Mouse (Mus musculus) telencephalon, adult 2 months (tissue): ENCODE results near the gene Minos1.

Experiments used
- DNase-seq: peaks from one replicate; pipeline ENCODE4 v3.0.0-alpha.2; 2011; ENCODE audit warnings: low read depth, low spot score

Gene Minos1

DNA sequence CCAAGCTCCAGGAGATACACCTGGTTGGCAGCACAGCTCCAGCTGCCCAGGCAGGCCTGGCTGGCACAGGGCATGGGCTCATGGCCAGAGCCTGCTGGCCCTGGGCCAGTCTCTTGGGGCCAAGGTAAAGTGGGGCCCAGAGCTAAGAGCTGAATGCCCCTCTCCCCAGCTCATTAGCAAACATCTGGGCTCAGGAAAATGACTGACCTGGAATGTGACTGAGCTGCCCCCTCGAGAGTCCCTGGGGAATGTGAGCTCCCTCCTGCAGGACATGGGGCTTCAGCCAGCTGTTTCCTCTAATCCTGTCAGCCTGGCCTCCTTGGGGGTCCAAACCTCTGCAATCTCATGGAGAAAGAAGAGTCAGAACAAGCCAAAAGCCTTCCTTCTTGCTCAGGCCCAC, 35.5 kb downstream of the Minos1 start:
- no peak for DNase-seq

DNA sequence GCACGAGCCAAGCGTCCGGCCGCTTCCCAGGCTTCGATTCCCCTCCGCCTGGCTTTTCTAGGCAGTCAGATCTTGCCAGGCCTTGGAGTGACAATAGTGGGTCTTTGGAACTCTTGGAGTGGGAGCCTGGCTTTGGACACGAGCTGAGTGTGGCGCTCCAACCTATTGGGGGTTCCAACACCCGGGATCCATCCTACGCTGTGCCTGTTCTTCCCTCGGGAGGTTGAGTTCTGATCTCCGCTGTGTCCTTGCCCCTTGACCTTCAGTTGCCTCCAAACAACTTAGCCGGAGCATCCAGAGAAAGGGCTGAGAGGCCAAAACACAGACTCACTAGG, 37.8 kb downstream of the Minos1 start:
- DNase-seq = no peak

DNA sequence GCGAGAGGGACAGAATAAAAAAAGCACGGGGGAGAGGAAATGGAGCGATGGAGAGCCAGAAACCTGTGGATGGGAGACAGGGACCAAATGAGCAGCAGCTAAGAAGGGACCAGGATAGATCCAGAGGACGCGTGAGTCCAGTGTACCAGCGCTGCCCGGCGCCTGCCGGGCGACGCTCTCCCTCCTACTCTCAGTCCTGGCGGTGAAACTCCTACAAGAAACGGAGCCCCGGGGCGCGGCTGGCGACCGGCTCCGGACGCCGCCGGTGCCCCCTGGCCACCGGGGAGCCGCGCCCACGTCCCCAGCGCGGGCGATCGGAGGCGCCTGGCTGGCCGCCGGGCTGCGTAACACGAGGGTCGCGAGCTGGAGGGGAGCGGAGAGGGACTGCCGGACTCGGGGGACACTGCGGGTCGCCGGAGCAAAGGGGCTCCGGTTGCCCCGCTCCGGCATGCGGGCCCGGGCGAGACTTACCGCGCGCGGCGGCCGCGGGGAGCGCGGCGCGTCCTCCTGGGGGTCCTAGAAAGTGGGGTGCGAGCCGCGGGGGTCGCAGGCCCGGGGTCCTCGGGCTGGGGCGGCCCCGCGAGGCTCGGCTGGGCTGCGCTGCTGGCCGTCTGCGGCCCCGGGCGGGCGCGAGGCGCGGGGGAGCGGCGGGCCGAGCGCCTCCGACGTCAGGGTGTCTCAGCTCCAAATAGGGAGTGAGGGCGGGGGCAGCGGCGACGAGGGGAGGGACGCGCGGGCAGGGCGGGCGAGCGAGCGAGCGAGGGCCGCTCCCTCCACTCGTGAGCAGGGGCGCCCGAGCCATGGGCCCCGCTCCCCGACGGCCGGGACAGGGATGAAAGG, 38.3 kb downstream of the Minos1 start, which contains the start of gene Nbl1:
Gene Nbl1, minus strand, starts transcription at position 638 of the 840 bp plus-strand sequence.
- DNase-seq = no peak

DNA sequence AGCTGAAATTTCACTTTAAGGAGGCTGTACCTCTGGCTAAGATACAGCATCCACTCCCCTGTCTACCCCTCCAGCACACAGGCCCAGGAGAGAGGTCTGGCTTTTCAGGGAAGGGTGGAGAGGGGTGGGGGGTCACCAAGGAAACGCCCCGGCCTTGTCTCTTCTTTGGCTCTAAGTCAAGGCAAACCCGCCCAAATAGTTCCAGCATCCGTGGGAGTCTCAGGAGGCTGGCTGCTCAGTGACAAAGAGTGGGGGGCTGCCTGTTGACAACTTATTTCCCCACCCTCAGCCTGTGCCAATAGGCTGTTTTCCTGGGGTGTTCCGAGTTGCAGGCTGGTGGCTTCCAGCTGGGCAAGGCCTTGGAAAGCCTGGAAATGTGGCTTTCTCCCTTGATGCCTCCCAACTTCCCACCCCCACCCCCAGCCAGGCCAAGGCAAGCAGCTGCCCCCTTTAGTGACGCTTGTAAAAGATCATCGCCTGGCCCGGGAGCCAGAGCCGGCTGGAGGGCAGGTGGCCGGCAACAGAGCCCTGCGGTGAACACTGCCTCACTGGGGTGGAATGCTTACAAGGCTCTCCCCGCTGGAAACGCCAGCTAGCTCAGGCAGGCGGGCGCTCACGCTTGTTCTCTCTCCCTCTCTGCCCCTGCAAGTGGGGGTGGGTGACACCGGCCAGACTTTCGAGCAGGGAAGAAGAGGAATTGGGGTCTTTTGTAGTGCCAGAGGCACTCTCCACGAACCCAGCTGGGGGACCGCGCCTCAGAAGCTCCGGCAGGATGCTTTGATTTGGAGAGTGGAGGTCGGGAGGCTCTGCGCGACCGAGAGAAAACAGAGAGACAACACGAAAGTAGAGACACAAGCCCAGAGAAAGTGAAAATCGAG, 39.2 kb downstream of the Minos1 start:
- DNase-seq = no peak

DNA sequence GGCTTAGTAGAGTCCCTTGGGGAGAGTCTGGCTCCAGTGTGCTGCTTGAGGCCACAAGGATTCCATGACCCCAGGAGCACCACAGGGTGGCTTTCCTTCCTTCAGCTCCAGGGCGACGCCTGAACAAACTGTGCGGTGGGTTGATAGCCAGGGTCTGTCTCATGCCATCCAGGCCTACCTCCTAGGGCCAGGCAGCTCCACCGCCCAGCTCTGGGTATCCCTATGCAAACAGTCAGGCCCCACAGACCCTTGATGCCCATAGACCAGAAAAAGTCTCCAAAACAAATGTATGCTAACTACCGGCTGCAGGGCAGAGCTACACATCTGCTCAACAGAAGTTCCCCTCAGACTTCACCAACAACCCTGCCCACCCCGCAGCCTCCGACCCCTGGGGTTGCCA, 39.8 kb downstream of the Minos1 start:
- no peak for DNase-seq

DNA sequence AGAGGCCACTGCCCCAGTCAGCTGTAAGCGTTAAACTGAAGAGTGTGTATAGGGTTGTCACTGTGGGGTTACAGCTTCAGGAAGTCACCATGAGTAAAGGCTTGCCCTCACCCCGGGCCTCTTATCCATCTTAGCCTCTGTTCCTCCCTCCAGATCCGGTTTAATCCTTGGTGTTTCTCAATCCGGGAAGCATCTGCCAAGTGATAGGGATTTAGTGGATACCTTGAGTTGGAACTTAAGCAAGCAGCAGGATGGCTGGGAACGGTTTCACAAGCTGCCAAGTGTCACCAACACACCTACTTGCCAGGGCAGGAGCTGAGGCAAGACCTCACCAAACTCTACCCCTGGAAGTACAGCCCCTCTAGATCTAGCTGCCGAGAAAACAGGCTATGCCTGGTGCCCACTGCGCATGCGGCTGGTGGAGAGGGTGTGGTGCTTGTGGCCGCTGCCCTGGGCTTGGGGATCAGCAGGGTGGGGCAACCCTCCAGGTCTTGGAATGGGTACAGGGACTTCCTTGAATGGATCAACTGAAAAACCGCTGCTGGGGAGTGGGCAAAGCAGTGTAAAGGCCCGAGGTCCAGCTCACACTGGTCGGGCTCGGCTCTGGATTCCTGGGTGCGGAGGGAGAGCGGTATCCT, 40.5 kb downstream of the Minos1 start:
- no peak for DNase-seq

DNA sequence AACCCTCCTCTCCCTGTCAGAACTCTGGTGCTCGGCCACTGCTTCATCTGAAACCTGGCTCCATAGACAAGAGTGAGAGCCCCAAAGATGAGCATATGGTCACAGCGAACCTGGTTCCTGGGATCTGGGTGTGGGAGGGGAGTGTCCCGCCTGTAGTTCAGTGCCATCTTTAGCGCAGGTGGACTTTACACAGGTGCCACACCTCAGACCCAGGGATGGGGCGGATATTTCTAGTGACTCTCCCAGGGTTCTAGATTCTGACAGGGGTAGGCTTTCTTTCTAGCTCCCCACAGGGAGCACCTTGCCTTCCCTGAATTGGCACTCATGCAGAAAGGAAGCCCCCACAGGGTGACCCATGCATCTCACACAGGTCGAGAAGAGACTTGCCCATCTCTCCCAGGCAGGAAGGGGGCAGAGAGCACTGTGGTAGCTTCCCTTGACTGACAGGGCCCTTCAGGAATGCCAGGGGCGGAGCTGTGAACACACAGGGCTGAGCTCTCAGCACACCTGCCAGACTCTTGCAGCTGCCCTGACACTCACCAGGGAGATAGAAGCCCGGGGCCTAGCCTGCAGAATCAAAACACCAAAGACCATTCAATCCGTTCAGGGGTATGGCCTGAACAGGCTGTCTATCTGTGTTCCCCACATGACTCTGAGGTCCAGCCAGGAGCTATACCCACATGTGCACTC, 41.8 kb downstream of the Minos1 start:
- DNase-seq = no peak

DNA sequence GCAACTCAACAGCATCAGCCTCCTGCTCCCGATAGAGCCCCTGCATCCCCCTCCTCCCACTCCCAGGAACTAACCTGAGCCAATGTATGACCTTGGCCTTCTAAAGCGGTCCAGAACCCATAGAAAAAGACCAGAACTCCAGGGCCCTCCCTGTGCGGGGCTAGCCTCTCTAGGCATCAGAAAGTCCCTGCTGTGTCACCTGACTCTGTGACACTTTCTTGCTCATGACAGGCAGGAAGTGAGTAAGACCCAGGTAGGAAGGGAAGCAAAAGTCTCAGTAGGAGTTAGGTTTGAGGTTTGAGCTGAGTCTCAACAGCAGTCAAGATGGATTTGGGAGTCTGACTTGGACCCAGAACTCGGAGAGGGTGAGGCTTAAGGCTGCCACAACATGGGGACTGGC, 43.9 kb downstream of the Minos1 start:
- DNase-seq = no peak

DNA sequence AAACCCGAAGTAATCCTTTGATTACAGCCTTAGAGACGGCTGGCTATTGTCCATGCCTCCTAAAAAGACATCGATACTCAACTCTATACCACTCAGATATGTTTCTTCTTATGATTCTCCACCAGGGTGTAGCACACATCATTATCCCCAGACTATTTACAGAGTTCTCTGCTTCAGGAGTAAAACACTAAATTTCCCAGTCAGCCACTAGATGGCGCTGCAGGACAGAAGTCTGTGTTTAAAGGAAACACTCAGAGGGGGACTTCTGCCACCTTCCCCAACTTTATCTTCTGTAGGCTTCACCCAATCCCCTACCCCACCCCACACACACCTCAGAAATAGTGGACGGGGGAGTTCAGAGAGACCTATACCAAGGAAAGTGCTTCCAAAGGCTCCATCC, 44.9 kb downstream of the Minos1 start:
- DNase-seq = peak; percentile 71

DNA sequence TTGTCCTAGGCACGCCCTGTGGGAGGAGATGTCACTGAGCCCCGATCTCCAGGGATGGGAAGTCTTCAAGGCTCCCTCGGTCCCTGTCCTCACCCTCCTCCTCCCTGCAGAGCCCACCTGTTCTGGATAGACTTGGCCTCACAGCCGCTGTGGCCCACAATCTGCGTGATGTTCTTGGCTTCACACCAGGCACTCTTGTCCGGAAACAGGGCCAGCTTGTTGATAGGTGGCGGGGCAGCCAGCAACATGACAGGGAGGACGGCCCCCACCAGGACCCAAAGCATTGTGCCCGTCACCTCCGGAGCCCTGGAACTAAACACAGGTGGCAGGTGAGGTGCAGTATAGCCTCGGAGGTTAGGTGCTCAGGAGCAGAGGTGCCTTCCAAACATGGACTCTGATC, 45.6 kb downstream of the Minos1 start:
- no peak for DNase-seq

DNA sequence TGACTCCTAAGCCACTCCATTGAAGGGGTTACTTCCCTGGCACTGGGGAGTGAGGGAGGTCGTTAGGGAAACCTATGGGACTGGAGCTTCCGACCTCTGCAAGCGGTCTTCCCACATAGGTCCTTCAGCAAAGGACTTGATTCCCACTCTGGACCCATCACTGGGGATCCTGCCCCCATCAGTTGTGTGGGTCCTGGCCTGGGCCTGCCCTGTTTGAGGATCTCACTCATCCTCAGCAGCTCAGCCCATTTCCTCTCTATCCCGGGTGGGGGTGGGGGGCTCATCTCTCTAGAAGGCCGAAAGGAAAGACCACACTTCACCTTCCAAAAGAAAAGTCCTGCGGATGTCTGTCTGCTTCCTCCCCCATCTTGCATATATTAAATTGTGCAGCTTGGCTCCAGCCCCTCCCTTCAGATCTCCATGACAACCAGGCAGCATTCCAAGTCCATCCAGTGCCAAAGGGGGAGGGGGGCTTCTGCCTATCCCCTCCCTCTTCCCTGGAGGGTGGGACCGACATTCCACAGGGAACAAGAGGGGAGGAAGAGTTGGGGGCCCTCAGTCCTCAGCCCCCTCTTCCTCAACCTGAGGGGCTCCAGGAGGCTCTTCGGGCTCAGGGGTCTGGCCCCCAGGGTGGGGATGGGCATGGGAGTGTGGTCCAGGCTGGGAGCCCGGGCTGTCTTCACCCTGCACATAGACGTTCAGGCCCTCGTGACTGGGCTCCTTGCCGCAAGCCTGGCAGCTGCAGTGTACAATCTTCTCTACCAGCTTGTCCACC, 47.9 kb downstream of the Minos1 start:
- no peak for DNase-seq

DNA sequence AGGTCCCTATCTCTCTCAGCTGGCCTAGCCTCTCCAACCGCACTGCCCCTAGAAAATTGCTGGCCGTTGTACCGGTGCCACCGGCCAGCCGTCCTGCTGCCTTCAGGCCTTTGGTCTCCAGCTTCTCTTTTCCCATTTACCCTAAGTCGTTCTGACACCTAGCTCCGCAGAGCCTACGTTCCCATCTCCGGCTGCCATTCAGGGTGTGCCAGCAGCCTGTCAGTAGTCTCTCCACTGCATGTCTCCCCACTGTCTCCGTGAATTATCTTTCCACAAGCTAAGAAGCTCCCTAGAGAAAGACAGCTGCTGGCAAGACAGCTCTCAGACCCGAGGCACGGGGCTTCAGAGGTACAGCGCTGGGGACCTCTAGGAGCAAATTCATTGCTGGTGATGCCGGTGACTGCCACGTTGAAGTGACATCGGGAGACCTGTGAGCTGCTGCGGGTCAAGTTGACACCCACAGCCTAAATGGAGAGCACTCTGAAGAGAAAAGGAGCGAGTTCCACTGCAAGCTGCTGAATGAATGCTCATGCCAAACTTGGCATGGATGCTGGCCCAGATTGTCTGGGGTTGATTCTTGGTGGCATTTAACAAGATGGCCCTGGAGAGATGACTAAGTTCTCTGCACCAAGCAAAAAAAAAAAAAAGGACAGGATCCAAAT, 49.5 kb downstream of the Minos1 start:
- peak; percentile 69 for DNase-seq

DNA sequence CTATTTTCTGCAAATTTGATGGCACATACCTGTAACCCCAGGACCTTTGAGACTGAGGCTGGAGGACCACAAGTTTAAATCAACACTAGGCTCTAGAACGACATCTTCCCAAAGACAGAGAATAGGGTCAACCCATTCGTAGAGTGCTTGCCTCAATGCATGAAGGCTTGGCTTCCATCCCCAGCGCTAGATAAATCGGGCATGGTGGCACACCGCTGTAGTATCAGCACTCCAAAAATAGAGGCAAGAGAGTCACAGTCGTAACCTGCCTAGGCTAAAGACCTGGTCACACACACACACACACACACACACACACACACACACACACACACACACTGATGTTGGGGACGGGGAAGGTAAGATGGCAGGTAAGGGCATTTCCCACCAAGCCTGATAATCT, 50.7 kb downstream of the Minos1 start:
- DNase-seq = no peak

DNA sequence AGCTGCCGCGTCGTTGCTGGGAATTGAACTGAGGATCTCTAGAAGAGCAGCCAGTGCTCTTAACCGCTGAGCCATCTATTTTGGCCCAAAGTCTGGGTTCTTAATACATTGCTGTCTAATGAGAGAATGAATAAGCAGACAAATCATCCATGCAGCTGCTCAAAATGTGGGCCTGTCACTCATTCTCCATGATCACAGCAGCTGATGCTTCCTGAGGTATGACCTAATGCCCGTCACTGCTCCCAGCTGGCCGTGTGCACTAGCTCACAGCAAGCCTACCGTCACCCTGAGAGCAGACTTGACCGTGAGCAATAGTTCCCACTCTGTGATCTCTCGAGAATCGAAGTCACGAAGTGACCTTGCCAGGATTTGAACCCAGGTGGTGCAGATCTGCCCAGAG, 51.5 kb downstream of the Minos1 start:
- no peak for DNase-seq

DNA sequence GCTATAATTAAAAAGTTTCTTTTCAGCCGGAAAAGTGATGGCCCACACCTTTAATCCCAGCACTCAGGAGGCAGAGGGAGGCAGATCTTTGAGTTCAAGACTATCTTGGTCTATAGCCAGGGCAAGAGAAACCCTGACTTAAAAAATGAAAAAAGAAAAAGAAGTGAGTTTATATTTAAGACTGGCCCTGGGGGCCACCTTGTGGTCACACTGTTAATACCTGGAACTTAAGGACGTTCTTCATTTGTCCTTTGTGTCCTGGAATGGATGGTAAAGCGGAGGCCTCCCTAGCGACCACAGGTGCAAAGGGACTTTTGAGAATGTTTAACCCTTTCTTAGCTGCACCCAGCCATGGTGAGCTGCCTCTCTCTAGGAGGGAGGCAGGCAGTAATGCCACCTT, 52.2 kb downstream of the Minos1 start:
- no peak for DNase-seq

DNA sequence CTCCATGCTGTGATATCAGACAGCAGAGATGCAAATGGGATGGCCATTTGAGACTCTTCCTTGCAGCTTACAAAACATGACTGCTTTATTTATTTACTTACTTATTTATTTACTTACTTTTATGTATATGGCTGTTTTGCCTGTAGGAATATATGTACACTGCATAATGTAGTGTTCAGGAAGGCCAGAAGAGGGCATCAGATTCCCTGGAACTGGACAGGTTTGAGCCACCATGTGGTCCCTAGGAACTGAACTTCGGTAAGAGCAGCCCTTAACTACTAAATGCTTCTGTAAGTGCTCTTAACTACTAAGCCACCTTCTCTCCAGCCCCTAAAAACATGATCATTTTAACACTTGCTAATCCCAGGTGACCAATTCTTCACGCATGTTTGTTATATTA, 52.6 kb downstream of the Minos1 start:
- no peak for DNase-seq

DNA sequence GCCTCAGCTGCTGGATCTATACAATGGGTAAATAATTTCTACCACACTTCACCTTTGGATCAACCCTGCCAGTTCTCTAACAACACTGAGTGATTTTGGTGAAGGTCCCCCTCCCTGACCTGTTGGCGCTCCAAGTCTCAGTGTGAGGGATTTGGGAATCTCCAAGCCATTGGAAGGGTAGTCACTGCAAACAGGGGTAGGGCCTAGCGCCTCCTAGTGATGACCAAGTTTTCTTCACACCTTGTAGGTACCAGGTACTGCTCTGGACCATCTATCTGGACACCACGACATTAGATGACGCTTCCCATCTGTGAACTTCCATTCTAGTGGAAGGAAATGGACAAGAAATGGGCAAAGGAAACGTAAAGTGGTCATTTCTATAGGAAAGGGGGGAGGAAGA, 55.0 kb downstream of the Minos1 start:
- DNase-seq = no peak

DNA sequence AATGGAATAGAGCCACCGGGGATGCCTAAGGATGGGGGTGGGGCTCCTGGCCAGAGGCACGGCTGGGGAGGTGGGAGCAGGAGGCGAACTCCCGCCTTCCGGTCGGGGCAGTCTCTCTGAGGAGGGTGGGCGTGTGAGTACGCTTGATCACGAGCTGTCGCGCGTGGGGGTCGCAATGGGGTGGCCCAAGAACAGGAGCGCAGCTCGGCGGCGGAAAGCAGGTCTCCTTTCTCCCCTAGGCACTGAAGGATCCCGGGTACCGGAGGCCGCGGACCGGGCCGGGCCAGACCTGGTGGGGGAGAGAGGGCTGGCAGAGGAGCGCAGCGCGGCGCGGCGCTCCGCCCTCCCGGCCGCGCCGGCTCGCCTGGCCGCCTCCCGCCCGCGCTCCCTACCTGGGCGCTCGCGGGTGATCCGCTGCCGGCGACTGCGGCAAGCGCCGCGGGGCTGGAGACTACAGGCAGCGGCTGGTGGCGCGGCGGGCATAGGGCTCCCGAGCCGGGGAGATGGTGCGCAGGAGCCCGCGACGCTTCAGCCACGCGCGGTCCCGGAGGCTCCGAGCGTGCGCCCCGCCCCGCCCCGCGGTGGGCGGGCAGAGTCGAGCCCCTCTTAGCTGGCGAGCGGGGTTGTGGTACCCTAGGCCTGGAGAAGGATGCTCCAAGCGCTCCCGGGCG, 55.7 kb downstream of the Minos1 start, which contains the start of gene Htr6:
Gene Htr6, minus strand, starts transcription at position 530 of the 671 bp plus-strand sequence.
- no peak for DNase-seq

DNA sequence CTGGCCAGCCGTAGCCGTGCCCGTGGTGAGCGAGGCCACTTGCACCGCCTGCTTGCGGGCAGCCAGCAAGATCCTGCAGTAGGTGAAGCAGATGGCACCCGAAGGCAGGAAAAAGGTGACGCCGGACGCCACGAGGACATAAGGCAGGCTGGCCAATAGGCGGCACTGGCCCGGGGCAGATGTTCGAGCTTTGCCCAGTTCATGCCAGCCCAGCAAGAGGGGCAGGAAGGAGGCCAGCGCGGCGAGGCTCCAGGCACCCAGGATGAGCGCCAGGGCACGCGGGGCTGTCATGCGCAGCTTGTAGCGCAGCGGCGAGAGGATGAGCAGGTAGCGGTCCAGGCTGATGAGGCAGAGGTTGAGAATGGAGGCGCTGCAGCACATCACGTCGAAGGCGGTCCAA, 56.9 kb downstream of the Minos1 start:
- DNase-seq = no peak

DNA sequence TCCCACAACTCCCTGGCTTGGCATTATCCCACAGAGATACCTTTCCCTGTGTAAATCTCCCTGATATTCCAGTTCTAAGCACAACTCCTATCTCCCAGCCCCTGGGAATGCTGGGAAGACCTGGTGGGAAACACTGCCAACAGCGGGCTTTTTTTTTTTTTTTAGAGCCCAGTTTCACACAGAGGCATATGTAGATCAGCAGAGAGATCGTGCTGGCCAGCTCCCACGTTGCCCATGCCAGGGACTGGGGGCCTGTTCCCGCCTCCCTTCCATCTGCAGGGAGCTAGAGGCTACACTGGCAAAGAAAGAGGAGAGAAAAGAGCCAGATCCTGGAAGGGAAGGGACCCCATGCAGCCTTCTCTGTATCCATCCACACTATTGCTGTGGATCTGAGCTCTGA, 62.6 kb downstream of the Minos1 start:
- DNase-seq = peak; percentile 72
